Mouse (Mus musculus) thymus, adult 2 months (tissue): ENCODE results near the gene Brms1.

Source experiments
- CTCF ChIP-seq: fragments of 200-500 bp; IDR thresholded peaks from 2 replicates; pipeline ENCODE4 v1.5.1; 2012; ENCODE audit warnings: mild to moderate bottlenecking, control low read depth, low read length, moderate library complexity, borderline replicate concordance; ENCODE audit not compliant: control insufficient read depth, poor library complexity, insufficient read depth; ENCODE audit errors: extremely low read depth
- POLR2A ChIP-seq: fragments of 200-500 bp; IDR thresholded peaks from 2 replicates; pipeline ENCODE4 v1.6.1; 2012; ENCODE audit warnings: mild to moderate bottlenecking, low read length, control low read depth, moderate library complexity; ENCODE audit not compliant: control insufficient read depth, poor library complexity, insufficient read depth; ENCODE audit errors: extremely low read depth

GRCm38 (mm10) chr19:5052166-5052822, 11.1 kb downstream of the Brms1 start:
- no peak for TF ChIP-seq CTCF
- TF ChIP-seq POLR2A, result no peak
